Mouse (Mus musculus) spleen, adult 12 weeks (tissue): ENCODE results near the gene Srm.

Experiments
- DNase-seq: peaks from one replicate; pipeline ENCODE4 v3.0.0; 2022; ENCODE audit warnings: low spot score

Srm gene

GRCm38 (mm10) chr4:148635309-148635708, 44.0 kb downstream of the Srm start:
- no peak for DNase-seq

GRCm38 (mm10) chr4:148638302-148638701, 47.0 kb downstream of the Srm start:
- no peak for DNase-seq

GRCm38 (mm10) chr4:148639455-148639854, 48.2 kb downstream of the Srm start:
- no peak for DNase-seq

GRCm38 (mm10) chr4:148641121-148641520, 49.8 kb downstream of the Srm start:
- DNase-seq, result no peak

- DNase-seq, result no peak
Measured at GRCm38 (mm10) chr4:148643291-148644156, 52.2 kb downstream of the Srm start, which contains the start of gene Gm572. Gene Gm572, plus strand, starts transcription at chr4:148643317.

- peak; percentile 54 for DNase-seq
Measured at GRCm38 (mm10) chr4:148644157-148644511, 52.8 kb downstream of the Srm start.
